Mouse (Mus musculus): ENCODE measurements around the gene Pwp2. TPM values are rescaled to one million over a fixed set of nuclear protein-coding genes. Genes with fewer than 3 reads are reported as not detected.

The Pwp2 gene
- polyA plus RNA-seq (2015; fragmentation: Nextera tagmentation; extraction: Ambion mirVana), result 19.4 and 19.7 TPM in 2 replicates

- Histone ChIP-seq H3K36me3 (peaks cover 58% of the 10 kb centered on the region), H3K9me3 (no peaks in the 10 kb centered on the region), H3K4me3 (peak within 1 kb of the TSS; percentile 78), H3K4me1 (peaks cover 9% of the 10 kb centered on the region), H3K4me2 (peak within 1 kb of the TSS; percentile 84), H3K27ac (0 out of 2 replicates have a peak within 1 kb of the TSS, but pooled peaks have one; percentile 6), H3K9ac (peak within 1 kb of the TSS; percentile 58), H3K27me3 (no peaks in the 10 kb centered on the region)
- WGBS, result 1% methylated on average over 47 of the region's 47 CpGs
- ATAC-seq (ENCODE audit: borderline replicate concordance, extremely low read depth, low FRiP score, low TSS enrichment), result peak; percentile 94
Observed at GRCm38 (mm10) chr10:78184531-78185380, at the start of gene Pwp2. Gene Pwp2 (minus strand): TSS chr10:78185149.

GRCm38 (mm10) chr10:78233756-78234155 lies 48.8 kb upstream of the Pwp2 start:
- Histone ChIP-seq H3K9me3 (no peaks in the 10 kb centered on the region), H3K27me3 (no peaks in the 10 kb centered on the region), H3K36me3 (peaks cover 12% of the 10 kb centered on the region; the same call in 1 of the 2 replicates), H3K27ac (no peak overlapping the region), H3K9ac (no peak overlapping the region), H3K4me3 (no peak overlapping the region), H3K4me1 (peaks cover 12% of the 10 kb centered on the region; the same call in 1 of the 2 replicates), H3K4me2 (no peak overlapping the region)
- ATAC-seq (ENCODE audit: borderline replicate concordance, extremely low read depth, low FRiP score, low TSS enrichment), result no peak
- WGBS, result 78% methylated on average over 6 of the region's 6 CpGs

- no peak for ATAC-seq (ENCODE audit: borderline replicate concordance, extremely low read depth, low FRiP score, low TSS enrichment)
- peaks cover 12% of the 10 kb centered on the region; the same call in 1 of the 2 replicates for H3K4me1 ChIP-seq
- peaks cover 17% of the 10 kb centered on the region; the same call in 1 of the 2 replicates for H3K36me3 ChIP-seq
- H3K27me3 ChIP-seq, result no peaks in the 10 kb centered on the region
- 90% methylated on average over 5 of the region's 5 CpGs for WGBS
- H3K9me3 ChIP-seq, result no peaks in the 10 kb centered on the region
- no peak overlapping the region for H3K4me3 ChIP-seq
- H3K27ac ChIP-seq, result no peak overlapping the region
- H3K9ac ChIP-seq, result no peak overlapping the region
- H3K4me2 ChIP-seq, result no peak overlapping the region
Observed at GRCm38 (mm10) chr10:78233161-78233560, 48.2 kb upstream of the Pwp2 start.

- H3K9me3 ChIP-seq, result no peaks in the 10 kb centered on the region
- H3K27ac ChIP-seq, result no peak overlapping the region
- no peak overlapping the region for H3K9ac ChIP-seq
- H3K4me2 ChIP-seq, result no peak overlapping the region
- H3K36me3 ChIP-seq, result peaks cover 22% of the 10 kb centered on the region; the same call in 1 of the 2 replicates
- no peaks in the 10 kb centered on the region for H3K27me3 ChIP-seq
- ATAC-seq (ENCODE audit: borderline replicate concordance, extremely low read depth, low FRiP score, low TSS enrichment), result no peak
- WGBS, result 78% methylated on average over 4 of the region's 4 CpGs
- H3K4me1 ChIP-seq, result peaks cover 12% of the 10 kb centered on the region; the same call in 1 of the 2 replicates
- no peak overlapping the region for H3K4me3 ChIP-seq
Observed at GRCm38 (mm10) chr10:78232301-78232980, 47.5 kb upstream of the Pwp2 start.

- no peak overlapping the region for H3K4me2 ChIP-seq
- no peak for ATAC-seq (ENCODE audit: borderline replicate concordance, extremely low read depth, low FRiP score, low TSS enrichment)
- 92% methylated on average over 5 of the region's 5 CpGs for WGBS
- no peak overlapping the region for H3K27ac ChIP-seq
- no peaks in the 10 kb centered on the region for H3K27me3 ChIP-seq
- no peaks in the 10 kb centered on the region for H3K9me3 ChIP-seq
- H3K4me3 ChIP-seq, result no peak overlapping the region
- H3K4me1 ChIP-seq, result no peaks in the 10 kb centered on the region
- H3K36me3 ChIP-seq, result peaks cover 22% of the 10 kb centered on the region; the same call in 1 of the 2 replicates
- no peak overlapping the region for H3K9ac ChIP-seq
Observed at GRCm38 (mm10) chr10:78228560-78228928, 43.6 kb upstream of the Pwp2 start.

- peaks cover 22% of the 10 kb centered on the region; the same call in 1 of the 2 replicates for H3K36me3 ChIP-seq
- H3K9me3 ChIP-seq, result no peaks in the 10 kb centered on the region
- WGBS, result 85% methylated on average over 8 of the region's 8 CpGs
- H3K4me3 ChIP-seq, result no peak overlapping the region
- H3K27ac ChIP-seq, result no peak overlapping the region
- H3K27me3 ChIP-seq, result no peaks in the 10 kb centered on the region
- ATAC-seq (ENCODE audit: borderline replicate concordance, extremely low read depth, low FRiP score, low TSS enrichment), result no peak
- no peaks in the 10 kb centered on the region for H3K4me1 ChIP-seq
- no peak overlapping the region for H3K9ac ChIP-seq
- H3K4me2 ChIP-seq, result no peak overlapping the region
Observed at GRCm38 (mm10) chr10:78227875-78228559, 43.1 kb upstream of the Pwp2 start.

GRCm38 (mm10) chr10:78224136-78224535 lies 39.2 kb upstream of the Pwp2 start:
- Histone ChIP-seq H3K4me1 (no peaks in the 10 kb centered on the region), H3K9ac (no peak overlapping the region), H3K9me3 (no peaks in the 10 kb centered on the region), H3K27me3 (no peaks in the 10 kb centered on the region), H3K36me3 (peaks cover 31% of the 10 kb centered on the region), H3K27ac (no peak overlapping the region), H3K4me3 (no peak overlapping the region), H3K4me2 (no peak overlapping the region)
- no peak for ATAC-seq (ENCODE audit: borderline replicate concordance, extremely low read depth, low FRiP score, low TSS enrichment)
- WGBS, result 88% methylated on average over 6 of the region's 6 CpGs

GRCm38 (mm10) chr10:78222908-78223307 lies 38.0 kb upstream of the Pwp2 start:
- Histone ChIP-seq H3K27ac (no peak overlapping the region), H3K9me3 (no peaks in the 10 kb centered on the region), H3K4me2 (no peak overlapping the region), H3K36me3 (peaks cover 32% of the 10 kb centered on the region), H3K27me3 (no peaks in the 10 kb centered on the region), H3K4me1 (no peaks in the 10 kb centered on the region), H3K4me3 (no peak overlapping the region), H3K9ac (no peak overlapping the region)
- WGBS, result 77% methylated on average over 4 of the region's 4 CpGs
- no peak for ATAC-seq (ENCODE audit: borderline replicate concordance, extremely low read depth, low FRiP score, low TSS enrichment)

- Histone ChIP-seq H3K27ac (no peak overlapping the region), H3K27me3 (no peaks in the 10 kb centered on the region), H3K9ac (no peak overlapping the region), H3K36me3 (peaks cover 33% of the 10 kb centered on the region), H3K4me1 (no peaks in the 10 kb centered on the region), H3K9me3 (no peaks in the 10 kb centered on the region), H3K4me3 (no peak overlapping the region), H3K4me2 (no peak overlapping the region)
- no peak for ATAC-seq (ENCODE audit: borderline replicate concordance, extremely low read depth, low FRiP score, low TSS enrichment)
- WGBS, result 90% methylated on average over 7 of the region's 7 CpGs
Observed at GRCm38 (mm10) chr10:78221315-78221714, 36.4 kb upstream of the Pwp2 start.

GRCm38 (mm10) chr10:78219528-78219927 lies 34.6 kb upstream of the Pwp2 start:
- WGBS, result 86% methylated on average over 1 of the region's 1 CpGs
- Histone ChIP-seq H3K4me1 (no peaks in the 10 kb centered on the region), H3K9me3 (no peaks in the 10 kb centered on the region), H3K36me3 (peaks cover 45% of the 10 kb centered on the region), H3K4me2 (no peak overlapping the region), H3K9ac (no peak overlapping the region), H3K27me3 (no peaks in the 10 kb centered on the region), H3K27ac (no peak overlapping the region), H3K4me3 (no peak overlapping the region)
- no peak for ATAC-seq (ENCODE audit: borderline replicate concordance, extremely low read depth, low FRiP score, low TSS enrichment)

GRCm38 (mm10) chr10:78218576-78218975 lies 33.6 kb upstream of the Pwp2 start:
- 87% methylated on average over 6 of the region's 6 CpGs for WGBS
- Histone ChIP-seq H3K27ac (no peak overlapping the region), H3K9ac (no peak overlapping the region), H3K36me3 (peaks cover 54% of the 10 kb centered on the region), H3K4me2 (no peak overlapping the region), H3K27me3 (no peaks in the 10 kb centered on the region), H3K4me3 (no peak overlapping the region), H3K4me1 (no peaks in the 10 kb centered on the region), H3K9me3 (no peaks in the 10 kb centered on the region)
- ATAC-seq (ENCODE audit: borderline replicate concordance, extremely low read depth, low FRiP score, low TSS enrichment), result no peak

All from lung, embryonic 15.5 days (tissue).